Mouse (Mus musculus) kidney, postnatal 0 days (tissue): Measurements from ENCODE around the gene Pitx2. TPM values are rescaled to one million over a fixed set of nuclear protein-coding genes. Genes with fewer than 3 reads are reported as not detected.

Experiments used
- ATAC-seq: fragments of 200-750 bp; cut with Nextera tagmentation; replicated peaks from 2 replicates; pipeline ENCODE4 v1.8.0; 2017; ENCODE audit warnings: low read depth, moderate number of reproducible peaks, moderate TSS enrichment, moderate library complexity; ENCODE audit not compliant: low FRiP score
- DNase-seq: peaks from one replicate; pipeline ENCODE4 v3.0.0-alpha.2; 2016; ENCODE audit warnings: low spot score
- H3K27ac ChIP-seq: fragments of 300-500 bp; sonication (generic); 2 replicates; pipeline ENCODE4 v1.5.1; 2014; ENCODE audit warnings: mild to moderate bottlenecking
- H3K27me3 ChIP-seq: fragments of 300-500 bp; sonication (generic); 2 replicates; pipeline ENCODE4 v1.6.1; 2014; ENCODE audit warnings: low read length, mixed read lengths; ENCODE audit not compliant: insufficient read depth
- H3K36me3 ChIP-seq: fragments of 300-500 bp; sonication (generic); 2 replicates; pipeline ENCODE4 v1.6.1; 2014; ENCODE audit warnings: low read length, mixed read lengths; ENCODE audit not compliant: insufficient read depth
- H3K4me1 ChIP-seq: fragments of 300-500 bp; sonication (generic); replicated peaks from 2 replicates; pipeline ENCODE4 v1.6.1; 2014; ENCODE audit warnings: antibody characterized with exemption, low read length, mixed read lengths; ENCODE audit not compliant: insufficient read depth
- H3K4me2 ChIP-seq: fragments of 300-500 bp; sonication (generic); 2 replicates; pipeline ENCODE4 v1.6.1; 2014; ENCODE audit warnings: mild to moderate bottlenecking, low read length, moderate library complexity, mixed read lengths
- H3K4me3 ChIP-seq: fragments of 300-500 bp; sonication (generic); replicated peaks from 2 replicates; pipeline ENCODE4 v1.5.1; 2014; ENCODE audit warnings: low read depth, low read length
- H3K9ac ChIP-seq: fragments of 300-500 bp; sonication (generic); 2 replicates; pipeline ENCODE4 v1.6.1; 2014; ENCODE audit warnings: low read depth, low read length
- H3K9me3 ChIP-seq: fragments of 300-500 bp; sonication (generic); replicated peaks from 2 replicates; pipeline ENCODE4 v1.6.1; 2016; ENCODE audit warnings: low read length, inconsistent platforms, mixed read lengths
- CTCF ChIP-seq: IDR thresholded peaks from 2 replicates; pipeline ENCODE4 v1.5.1; 2016; ENCODE audit warnings: antibody characterized with exemption, low read depth, mild to moderate bottlenecking, moderate library complexity
- WGBS: fragments of 180-500 bp; shearing (Covaris S2); extraction: QIAGEN DNeasy Blood & Tissue Kit; methylation state at CpG from one replicate; pipeline ENCODE4 v1.1.7; 2014; 5-methylcytosine and 5-hydroxymethylcytosine counted together
- polyA plus RNA-seq: library from polyadenylated mRNA; unstranded; fragments of >200 nt; fragmentation: Nextera tagmentation; extraction: Ambion mirVana; gene quantifications from 2 replicates; pipeline ENCODE4 v1.2.1, GENCODE M21; 2015

Pitx2 gene
- polyA plus RNA-seq, 1 experiment from 2014 or later, result 6.5 TPM

- no peaks in the 10 kb centered on the region for H3K9me3 ChIP-seq
- H3K36me3 ChIP-seq, result no peaks in the 10 kb centered on the region
- 87% methylated on average over 8 of the region's 8 CpGs for WGBS
- no peak for ATAC-seq
- no peaks in the 10 kb centered on the region for H3K27me3 ChIP-seq
- no peaks in the 10 kb centered on the region for H3K4me1 ChIP-seq
- DNase-seq, result no peak
- TF ChIP-seq CTCF, result no peak
- H3K27ac ChIP-seq, result no peak overlapping the region
- no peak overlapping the region for H3K4me3 ChIP-seq
- no peak overlapping the region for H3K9ac ChIP-seq
- no peak overlapping the region for H3K4me2 ChIP-seq
Measured at GRCm38 (mm10) chr3:129165715-129166114, 34.0 kb upstream of the Pitx2 start.

- no peak overlapping the region for H3K4me3 ChIP-seq
- H3K27ac ChIP-seq, result no peak overlapping the region
- ATAC-seq, result no peak
- DNase-seq, result no peak
- H3K4me2 ChIP-seq, result no peak overlapping the region
- no peaks in the 10 kb centered on the region for H3K36me3 ChIP-seq
- TF ChIP-seq CTCF, result peak; percentile 21; the same call in 1 of the 2 replicates
- WGBS, result 11% methylated on average over 6 of the region's 6 CpGs
- H3K27me3 ChIP-seq, result no peaks in the 10 kb centered on the region
- no peaks in the 10 kb centered on the region for H3K9me3 ChIP-seq
- H3K4me1 ChIP-seq, result no peaks in the 10 kb centered on the region
- H3K9ac ChIP-seq, result no peak overlapping the region
Measured at GRCm38 (mm10) chr3:129166684-129167083, 33.0 kb upstream of the Pitx2 start.

- 74% methylated on average over 7 of the region's 7 CpGs for WGBS
- Histone ChIP-seq H3K4me2 (no peak overlapping the region), H3K27me3 (no peaks in the 10 kb centered on the region), H3K9ac (no peak overlapping the region), H3K4me3 (no peak overlapping the region), H3K9me3 (no peaks in the 10 kb centered on the region), H3K36me3 (no peaks in the 10 kb centered on the region), H3K27ac (no peak overlapping the region), H3K4me1 (no peaks in the 10 kb centered on the region)
- no peak for ATAC-seq
- TF ChIP-seq CTCF, result no peak
- no peak for DNase-seq
Measured at GRCm38 (mm10) chr3:129170416-129170815, 29.3 kb upstream of the Pitx2 start.

DNA sequence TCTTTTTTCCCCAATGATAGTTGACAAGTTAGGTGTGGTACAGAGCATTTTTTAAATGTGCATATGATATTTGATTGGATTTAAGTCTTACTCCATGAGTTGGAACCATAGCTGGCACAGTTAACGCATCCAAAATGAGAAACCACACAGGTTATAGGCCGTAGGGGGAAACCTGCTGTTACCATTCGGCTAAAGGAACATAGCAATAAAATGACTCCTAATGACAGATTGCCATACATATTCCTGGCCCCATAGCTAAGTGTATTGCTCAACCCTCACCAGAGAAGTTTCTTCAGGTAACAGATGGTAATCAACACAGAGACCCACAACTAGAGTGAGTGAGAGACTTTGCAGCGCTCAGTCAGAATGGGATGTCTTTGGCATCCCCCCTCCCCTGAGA, 27.9 kb upstream of the Pitx2 start:
- Histone ChIP-seq H3K36me3 (no peaks in the 10 kb centered on the region), H3K27ac (no peak overlapping the region), H3K4me1 (no peaks in the 10 kb centered on the region), H3K9me3 (no peaks in the 10 kb centered on the region), H3K4me3 (no peak overlapping the region), H3K4me2 (no peak overlapping the region), H3K9ac (no peak overlapping the region), H3K27me3 (no peaks in the 10 kb centered on the region)
- 92% methylated on average over 4 of the region's 4 CpGs for WGBS
- no peak for TF ChIP-seq CTCF
- DNase-seq (no peak), ATAC-seq (no peak)

DNA sequence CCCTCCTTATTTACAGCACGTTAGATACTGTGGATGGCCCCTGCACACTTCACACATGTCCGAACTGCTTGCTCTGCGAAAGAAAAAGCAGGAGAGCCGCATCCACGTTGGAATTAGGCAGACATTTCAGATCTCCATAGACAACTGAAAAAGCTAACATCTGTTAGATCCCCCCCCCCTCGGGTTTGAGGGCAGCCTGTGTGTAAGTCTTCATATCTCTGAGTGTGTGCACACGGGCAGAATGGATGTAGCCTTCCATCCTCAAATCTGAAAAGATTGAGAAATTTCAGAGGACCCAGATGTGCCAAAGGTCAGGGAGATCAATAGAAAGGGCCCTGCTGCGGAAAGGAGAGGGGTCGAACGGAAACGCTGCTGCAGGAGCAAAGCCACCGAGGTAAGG, 5.2 kb upstream of the Pitx2 start:
- ATAC-seq (no peak), DNase-seq (no peak)
- Histone ChIP-seq H3K9me3 (no peaks in the 10 kb centered on the region), H3K27ac (no peak overlapping the region), H3K27me3 (peaks cover 68% of the 10 kb centered on the region), H3K9ac (no peak overlapping the region), H3K4me2 (no peak overlapping the region), H3K4me3 (no peak overlapping the region), H3K4me1 (0 out of 2 replicates have a peak, but pooled peaks cover 2% of the 10 kb centered on the region), H3K36me3 (no peaks in the 10 kb centered on the region)
- WGBS, result 7% methylated on average over 12 of the region's 12 CpGs
- TF ChIP-seq CTCF, result no peak

- H3K36me3 ChIP-seq, result no peaks in the 10 kb centered on the region
- H3K27ac ChIP-seq, result no peak overlapping the region
- H3K4me2 ChIP-seq, result no peak overlapping the region
- no peak for DNase-seq
- H3K4me3 ChIP-seq, result no peak overlapping the region
- no peaks in the 10 kb centered on the region for H3K9me3 ChIP-seq
- ATAC-seq, result no peak
- peaks cover 7% of the 10 kb centered on the region; the same call in 1 of the 2 replicates for H3K4me1 ChIP-seq
- no peak for TF ChIP-seq CTCF
- 6% methylated on average over 16 of the region's 16 CpGs for WGBS
- H3K27me3 ChIP-seq, result peaks cover 74% of the 10 kb centered on the region
- H3K9ac ChIP-seq, result no peak overlapping the region
Measured at GRCm38 (mm10) chr3:129195036-129195435, 4.6 kb upstream of the Pitx2 start.
